Mouse (Mus musculus) ovary, postnatal 14 days (tissue): ENCODE measurements around the gene Arrdc5.

Experiments used
- DNase-seq: peaks from one replicate; pipeline ENCODE4 v3.0.0; 2022; ENCODE audit warnings: low spot score

Gene Arrdc5

GRCm38 (mm10) chr17:56300186-56300585 lies at the start of gene Arrdc5:
Gene Arrdc5 (minus strand): TSS chr17:56300286.
- no peak for DNase-seq

GRCm38 (mm10) chr17:56348586-56348985 lies 48.5 kb upstream of the Arrdc5 start:
- DNase-seq, result no peak

- no peak for DNase-seq
Measured at GRCm38 (mm10) chr17:56348128-56348527, 48.0 kb upstream of the Arrdc5 start.

GRCm38 (mm10) chr17:56345364-56345763 lies 45.3 kb upstream of the Arrdc5 start:
- DNase-seq, result no peak

- DNase-seq, result no peak
Measured at GRCm38 (mm10) chr17:56343466-56343865, 43.4 kb upstream of the Arrdc5 start.

GRCm38 (mm10) chr17:56340717-56341116 lies 40.6 kb upstream of the Arrdc5 start:
- DNase-seq, result no peak

- DNase-seq, result no peak
Measured at GRCm38 (mm10) chr17:56338909-56339308, 38.8 kb upstream of the Arrdc5 start.

GRCm38 (mm10) chr17:56337791-56338190 lies 37.7 kb upstream of the Arrdc5 start:
- DNase-seq, result no peak

GRCm38 (mm10) chr17:56337190-56337589 lies 37.1 kb upstream of the Arrdc5 start:
- DNase-seq, result peak; percentile 60

- no peak for DNase-seq
Measured at GRCm38 (mm10) chr17:56332987-56333386, 32.9 kb upstream of the Arrdc5 start.

- DNase-seq, result no peak
Measured at GRCm38 (mm10) chr17:56331256-56331655, 31.2 kb upstream of the Arrdc5 start.

- no peak for DNase-seq
Measured at GRCm38 (mm10) chr17:56330345-56330744, 30.3 kb upstream of the Arrdc5 start.

GRCm38 (mm10) chr17:56329267-56329666 lies 29.2 kb upstream of the Arrdc5 start:
- DNase-seq, result no peak

GRCm38 (mm10) chr17:56326153-56327147 lies 26.4 kb upstream of the Arrdc5 start:
- no peak for DNase-seq

GRCm38 (mm10) chr17:56325450-56326152 lies 25.5 kb upstream of the Arrdc5 start, which contains the start of gene Kdm4b:
Gene Kdm4b (plus strand): TSS chr17:56326062.
- DNase-seq, result peak; percentile 97

- DNase-seq, result no peak
Measured at GRCm38 (mm10) chr17:56324419-56324818, 24.3 kb upstream of the Arrdc5 start.

GRCm38 (mm10) chr17:56309191-56309945 lies 9.3 kb upstream of the Arrdc5 start:
- no peak for DNase-seq

GRCm38 (mm10) chr17:56308088-56308487 lies 8.0 kb upstream of the Arrdc5 start:
- DNase-seq, result no peak

GRCm38 (mm10) chr17:56305826-56306225 lies 5.7 kb upstream of the Arrdc5 start:
- DNase-seq, result no peak

GRCm38 (mm10) chr17:56305156-56305555 lies 5.1 kb upstream of the Arrdc5 start:
- no peak for DNase-seq

- DNase-seq, result no peak
Measured at GRCm38 (mm10) chr17:56304718-56305117, 4.6 kb upstream of the Arrdc5 start.
